Comparison of ENCODE assay signal across 9 mouse cellular contexts in genomic region chr16:35422141-35422540, GRCm38 (mm10). TPM values are rescaled to one million over a fixed set of nuclear protein-coding genes. Genes with fewer than 3 reads are reported as not detected.
A peak's percentile ranks its signal among the peaks of the same experiment; 100 is the strongest.
DNase-seq lines count a peak whose midpoint lies in the region; ATAC-seq and TF ChIP-seq lines count a peak whose summit lies in the region.
"Had no signal": no experiment of that assay in that cellular context is flagged by ENCODE, and none has a peak within 500 bp of the region (broad histone marks: within the 10 kb centered on the region; RNA-seq: fewer than 3 reads in every experiment).

No protein-coding gene starts in this region.

- ATAC-seq in Patski = no peak
- ATAC-seq in hindbrain, embryonic 15.5 days (ENCODE audit: low FRiP score, low read depth) = 0 out of 2 replicates have a peak, but pooled peaks have one; percentile 10
- 0 out of 2 replicates have a peak, but pooled peaks have one; percentile 44 for ATAC-seq in megakaryocyte-erythroid progenitor cell, adult 5-6 weeks (replicated peaks; ENCODE audit: low FRiP score, low TSS enrichment, poor library complexity, severe bottlenecking)

- H3K27ac ChIP-seq in hindbrain, embryonic 15.5 days (replicated peaks) = no peak overlapping the region
- H3K27ac ChIP-seq: embryonic facial prominence, embryonic 13.5 days; limb, embryonic 12.5 days had no signal

- no peak overlapping the region for H3K4me3 ChIP-seq in hindbrain, embryonic 15.5 days
- H3K4me3 ChIP-seq: embryonic facial prominence, embryonic 13.5 days; limb, embryonic 12.5 days had no signal

- no peak overlapping the region for H3K9ac ChIP-seq in hindbrain, embryonic 15.5 days
- H3K9ac ChIP-seq: embryonic facial prominence, embryonic 13.5 days; limb, embryonic 12.5 days had no signal

- in situ Hi-C loops in Patski (cut with MboI; ENCODE audit: low pct_unique_long_range_greater_than_20kb) = no loop called here

- no peak overlapping the region for H3K4me2 ChIP-seq in hindbrain, embryonic 15.5 days
- H3K4me2 ChIP-seq: embryonic facial prominence, embryonic 13.5 days; limb, embryonic 12.5 days had no signal

- POLR2A ChIA-PET in Patski (lab: Charles Lee) = no interaction called here

- H3K27me3 ChIP-seq in Patski = no peaks in the 10 kb centered on the region
- H3K27me3 ChIP-seq in hindbrain, embryonic 15.5 days = no peaks in the 10 kb centered on the region
- H3K27me3 ChIP-seq: embryonic facial prominence, embryonic 13.5 days; limb, embryonic 12.5 days had no signal

- peaks cover 14% of the 10 kb centered on the region for H3K4me1 ChIP-seq in hindbrain, embryonic 15.5 days (replicated peaks)

- H3K9me3 ChIP-seq in hindbrain, embryonic 15.5 days = no peaks in the 10 kb centered on the region
- H3K9me3 ChIP-seq: embryonic facial prominence, embryonic 13.5 days; limb, embryonic 12.5 days had no signal

- CTCF ChIA-PET in Patski (lab: Charles Lee) = interaction anchor here (1.4 to 1.5 kb wide), 2 partner anchors 9 to 10 kb away, joined by 3 to 4 read pairs; no protein-coding TSS in a partner anchor

- peak; percentile 61 for TF ChIP-seq CTCF in Patski (IDR thresholded peaks at IDR 0.05)

- no peaks in the 10 kb centered on the region for H3K36me3 ChIP-seq in hindbrain, embryonic 15.5 days

- DNase-seq in layer of hippocampus, adult 11-12 months (ENCODE audit: low spot score) = peak; percentile 26
- no peak for DNase-seq in layer of hippocampus, adult 9-10 months (ENCODE audit: low spot score)
- no peak for DNase-seq in Patski (ENCODE audit: low read depth, low spot score)
- peak; percentile 48 for DNase-seq in brain, adult 2 months (ENCODE audit: low read depth, low spot score)
- no peak for DNase-seq in gastrocnemius, postnatal 4 days (ENCODE audit: low spot score in 2 of 2)

- 77% methylated on average over 4 of the region's 4 CpGs for WGBS in hindbrain, embryonic 15.5 days

RNA-seq across cellular contexts. Expression of gene Sec22a, which starts 58.4 kb away (rescaled TPM):
- polyA plus RNA-seq in Patski (2021) = 28.8 TPM
- polyA plus RNA-seq in hindbrain, embryonic 15.5 days (2015; fragmentation: Nextera tagmentation; extraction: Ambion mirVana) = 38.5 and 40.1 TPM in 2 replicates
- total RNA-seq in megakaryocyte-erythroid progenitor cell, adult 5-6 weeks (2014; fragmentation: Nextera tagmentation) = 9.8 and 13.7 TPM in 2 replicates
- total RNA-seq in megakaryocyte-erythroid progenitor cell, adult 5-6 weeks (2017) = 8.5 and 16.2 TPM in 2 replicates
- total RNA-seq in gastrocnemius, postnatal 4 days (2021) = 10 to 100 TPM; 10.9 to 13.6 TPM

Comparison
In these comparisons a context has a peak if more than half of its experiments do, and no peak if none do; other contexts are left out.
1. DNase-seq: peak in layer of hippocampus, adult 11-12 months (single experiment) and brain, adult 2 months (single experiment); none in layer of hippocampus, adult 9-10 months (single experiment), Patski (single experiment) and gastrocnemius, postnatal 4 days (0 of 2).